Mouse (Mus musculus): ENCODE results near the gene Alox12b. TPM values are rescaled to one million over a fixed set of nuclear protein-coding genes. Genes with fewer than 3 reads are reported as not detected.

Alox12b gene
- polyA plus RNA-seq, 1 experiment from 2014 or later, result not detected

Other genes with a start within 250 kb of the Alox12b start
- gene Odf4, start 229.9 kb upstream of the Alox12b start, polyA plus RNA-seq (2016; fragmentation: Nextera tagmentation; extraction: Ambion mirVana), result not detected in 2 replicates
- gene Arhgef15, start 199.5 kb upstream of the Alox12b start, polyA plus RNA-seq (2016; fragmentation: Nextera tagmentation; extraction: Ambion mirVana), result 2.9 and 3.0 TPM in 2 replicates
- 0.87 and 0.90 TPM in 2 replicates for gene Slc25a35, start 188.9 kb upstream of the Alox12b start, polyA plus RNA-seq (2016; fragmentation: Nextera tagmentation; extraction: Ambion mirVana)
- 54.7 and 61.0 TPM in 2 replicates for gene Rangrf, start 181.8 kb upstream of the Alox12b start, polyA plus RNA-seq (2016; fragmentation: Nextera tagmentation; extraction: Ambion mirVana)
- 42.2 and 44.4 TPM in 2 replicates for gene Pfas, start 148.5 kb upstream of the Alox12b start, polyA plus RNA-seq (2016; fragmentation: Nextera tagmentation; extraction: Ambion mirVana)
- gene Ctc1, start 141.1 kb upstream of the Alox12b start, polyA plus RNA-seq (2016; fragmentation: Nextera tagmentation; extraction: Ambion mirVana), result 31.4 and 34.2 TPM in 2 replicates
- gene Aurkb, start 111.3 kb upstream of the Alox12b start, polyA plus RNA-seq (2016; fragmentation: Nextera tagmentation; extraction: Ambion mirVana), result 142 TPM in 2 replicates
- gene Borcs6, start 97.3 kb upstream of the Alox12b start, polyA plus RNA-seq (2016; fragmentation: Nextera tagmentation; extraction: Ambion mirVana), result 5.3 and 6.1 TPM in 2 replicates
- 32.0 and 34.8 TPM in 2 replicates for gene Tmem107, start 86.2 kb upstream of the Alox12b start, polyA plus RNA-seq (2016; fragmentation: Nextera tagmentation; extraction: Ambion mirVana)
- 26.3 and 27.5 TPM in 2 replicates for gene Vamp2, start 68.5 kb upstream of the Alox12b start, polyA plus RNA-seq (2016; fragmentation: Nextera tagmentation; extraction: Ambion mirVana)
- gene Per1, start 61.8 kb upstream of the Alox12b start, polyA plus RNA-seq (2016; fragmentation: Nextera tagmentation; extraction: Ambion mirVana), result 2.5 and 4.0 TPM in 2 replicates
- 0.44 and 0.46 TPM in 2 replicates for gene Hes7, start 36.6 kb upstream of the Alox12b start, polyA plus RNA-seq (2016; fragmentation: Nextera tagmentation; extraction: Ambion mirVana)
- 0.14 TPM in 1 of 2 replicates, not detected in the other for gene 9130213A22Rik, start 34.4 kb upstream of the Alox12b start, polyA plus RNA-seq (2016; fragmentation: Nextera tagmentation; extraction: Ambion mirVana)
- not detected in 2 replicates for gene Aloxe3, start 31.1 kb upstream of the Alox12b start, polyA plus RNA-seq (2016; fragmentation: Nextera tagmentation; extraction: Ambion mirVana)
- gene Alox8, start 40.9 kb downstream of the Alox12b start, polyA plus RNA-seq (2016; fragmentation: Nextera tagmentation; extraction: Ambion mirVana), result not detected in 2 replicates
- gene Gucy2e, start 80.0 kb downstream of the Alox12b start, polyA plus RNA-seq (2016; fragmentation: Nextera tagmentation; extraction: Ambion mirVana), result not detected in 2 replicates
- gene Cntrob, start 166.8 kb downstream of the Alox12b start, polyA plus RNA-seq (2016; fragmentation: Nextera tagmentation; extraction: Ambion mirVana), result 13.1 and 13.9 TPM in 2 replicates
- 90.4 and 90.9 TPM in 2 replicates for gene Trappc1, start 167.0 kb downstream of the Alox12b start, polyA plus RNA-seq (2016; fragmentation: Nextera tagmentation; extraction: Ambion mirVana)
- 0.24 and 0.48 TPM in 2 replicates for gene Kcnab3, start 169.3 kb downstream of the Alox12b start, polyA plus RNA-seq (2016; fragmentation: Nextera tagmentation; extraction: Ambion mirVana)
- 1.5 and 1.7 TPM in 2 replicates for gene Rnf227, start 183.5 kb downstream of the Alox12b start, polyA plus RNA-seq (2016; fragmentation: Nextera tagmentation; extraction: Ambion mirVana)
- gene Chd3, start 212.4 kb downstream of the Alox12b start, polyA plus RNA-seq (2016; fragmentation: Nextera tagmentation; extraction: Ambion mirVana), result 4.7 and 6.4 TPM in 2 replicates
- gene Naa38, start 238.5 kb downstream of the Alox12b start, polyA plus RNA-seq (2016; fragmentation: Nextera tagmentation; extraction: Ambion mirVana), result 111 and 119 TPM in 2 replicates
- gene Cyb5d1, start 238.6 kb downstream of the Alox12b start, polyA plus RNA-seq (2016; fragmentation: Nextera tagmentation; extraction: Ambion mirVana), result 15.1 and 15.7 TPM in 2 replicates
- 14.4 and 15.4 TPM in 2 replicates for gene Tmem88, start 241.2 kb downstream of the Alox12b start, polyA plus RNA-seq (2016; fragmentation: Nextera tagmentation; extraction: Ambion mirVana)